Mouse (Mus musculus): ENCODE measurements around the gene Abcb7.

The Abcb7 gene

DNA sequence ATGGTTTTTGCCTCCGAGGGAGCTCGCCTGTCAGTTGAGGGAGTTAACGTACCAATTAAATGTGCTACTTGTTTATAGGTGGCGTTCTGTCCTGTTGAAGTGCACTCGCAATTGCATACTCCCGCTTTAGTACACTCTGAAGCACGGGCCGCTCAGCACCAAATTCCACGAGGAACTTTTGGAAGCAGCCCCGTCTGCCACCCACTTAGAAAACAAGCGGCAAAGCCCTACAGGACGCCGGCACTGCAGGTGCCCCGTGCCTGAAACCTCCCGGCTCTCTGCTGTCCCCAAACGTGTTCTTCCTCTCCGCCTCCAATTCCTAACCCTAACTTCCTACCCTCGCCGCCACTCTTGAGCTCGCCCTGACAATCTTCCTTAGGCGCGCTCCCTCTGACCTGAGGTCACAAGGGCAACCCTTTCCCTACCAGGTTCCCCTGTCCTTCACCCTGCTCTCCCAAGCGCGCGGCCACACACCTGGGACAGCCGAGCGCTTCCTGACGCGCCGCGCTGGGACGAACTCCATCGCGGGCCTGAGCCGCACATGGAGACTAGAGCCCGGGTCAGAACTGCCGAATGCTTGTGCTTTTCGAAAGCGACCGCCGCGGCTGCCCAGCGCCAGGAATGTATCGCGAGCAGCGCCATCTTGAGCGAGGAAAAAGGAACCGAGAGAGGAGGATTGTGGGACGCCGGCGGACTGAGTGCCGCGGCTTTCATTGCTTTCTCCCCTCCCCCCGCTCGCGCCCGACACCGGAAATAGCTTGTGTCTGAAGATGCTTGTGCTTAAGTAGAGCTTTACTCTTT is at the start of gene Abcb7:
Abcb7 (minus strand) TSS at position 674 of the 801 bp plus-strand sequence.
- DNase-seq: peak; percentile 92 to 94

DNA sequence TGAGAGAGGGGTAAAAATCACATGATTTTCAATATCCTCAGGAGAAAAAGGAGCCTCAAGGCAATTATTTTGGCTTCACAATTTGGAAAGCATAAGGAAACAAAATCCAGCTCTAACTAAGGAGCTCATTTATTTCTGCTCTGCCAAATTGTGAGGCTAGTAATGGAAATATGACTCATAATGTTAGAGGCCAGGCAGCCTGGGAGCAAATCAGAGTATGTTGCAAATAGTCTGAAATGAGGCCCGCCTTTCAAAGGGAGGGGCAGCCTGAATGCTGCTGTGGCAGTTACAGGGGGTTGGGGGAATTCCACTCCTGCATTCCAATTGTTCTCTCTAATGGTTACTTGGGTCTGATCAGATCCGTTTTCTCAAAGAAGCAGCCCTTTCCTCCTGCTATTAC is 48.1 kb upstream of the Abcb7 start:
- DNase-seq: peak; percentile 16 to 30

DNA sequence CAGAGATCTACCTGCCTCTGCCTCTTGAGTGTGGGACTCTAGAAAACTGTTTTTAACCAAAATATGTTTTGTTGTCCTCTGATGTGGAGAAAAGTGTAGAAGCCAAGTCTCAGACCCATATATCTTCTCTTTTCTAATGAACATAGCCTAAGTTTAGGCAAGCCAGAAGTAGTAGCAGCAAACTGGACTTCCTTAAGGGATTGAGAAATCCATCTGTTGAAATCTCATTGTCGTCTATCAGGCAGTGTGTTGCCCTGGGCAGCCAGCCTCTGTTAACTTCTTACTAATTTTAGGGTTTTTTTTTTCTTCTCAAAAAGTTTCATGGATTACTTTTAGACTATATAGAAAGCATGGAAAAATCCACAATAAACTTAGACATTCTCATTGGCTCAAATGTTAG is 38.8 kb upstream of the Abcb7 start:
- no peak for DNase-seq

DNA sequence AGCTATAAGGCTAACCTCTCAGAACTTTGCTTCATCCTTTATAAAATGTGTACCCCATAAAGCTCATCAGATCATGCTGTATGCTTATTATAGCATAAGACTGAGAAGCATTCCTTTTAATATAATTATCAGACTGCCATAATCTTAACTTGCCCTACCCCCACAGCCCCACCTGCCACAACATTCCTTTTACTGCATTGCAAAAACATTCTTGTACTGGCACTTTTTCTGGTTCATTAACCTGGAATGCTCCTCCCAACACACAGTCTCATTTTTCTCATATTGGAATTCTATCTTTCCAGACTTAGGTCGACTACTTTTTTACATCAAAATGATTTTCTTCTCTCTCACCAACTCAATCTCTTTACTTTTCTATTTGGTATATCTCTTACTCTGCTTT is 19.8 kb upstream of the Abcb7 start:
- DNase-seq: peak; percentile 15 to 39

DNA sequence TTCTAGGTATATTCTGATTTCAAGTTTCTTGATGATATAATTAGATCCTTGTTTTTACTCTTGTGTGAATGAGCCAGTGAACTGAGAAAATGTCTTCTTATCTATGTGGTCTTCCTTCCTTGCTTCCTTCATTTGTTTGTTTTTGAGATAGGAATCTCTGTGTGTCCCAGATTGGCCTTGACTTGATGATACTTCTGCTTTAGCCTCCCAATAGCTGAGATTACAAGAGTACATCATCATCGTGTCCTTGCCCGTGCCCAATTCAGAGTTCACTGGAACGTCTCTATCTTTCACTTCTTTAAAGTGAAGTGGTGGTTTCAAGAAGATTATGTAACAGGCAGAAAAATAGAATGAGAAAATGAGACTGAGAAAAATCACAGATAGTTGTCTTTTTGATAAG is 14.5 kb upstream of the Abcb7 start:
- no peak for DNase-seq

DNA sequence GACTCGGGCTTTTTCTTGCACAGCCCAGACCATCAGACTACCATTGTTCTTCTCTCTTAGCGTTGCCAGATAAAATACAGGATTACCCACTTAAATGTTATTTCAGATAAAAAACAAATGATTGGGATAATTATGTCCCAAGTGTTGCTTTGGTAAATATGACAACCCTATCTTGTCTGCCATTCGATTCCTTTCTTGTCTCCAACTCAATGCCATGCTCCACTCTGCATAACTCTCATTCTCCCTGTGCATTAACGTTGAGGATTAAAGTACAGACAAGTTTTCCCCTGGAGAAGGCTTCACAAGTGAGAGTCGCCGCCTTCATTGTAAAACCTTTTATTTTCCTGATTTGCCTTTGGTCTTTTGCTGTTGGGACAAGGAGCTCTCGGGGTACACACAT is 339 bp upstream of the Abcb7 start:
- peak in 1 of 2 experiments; percentile 1 for DNase-seq

DNA sequence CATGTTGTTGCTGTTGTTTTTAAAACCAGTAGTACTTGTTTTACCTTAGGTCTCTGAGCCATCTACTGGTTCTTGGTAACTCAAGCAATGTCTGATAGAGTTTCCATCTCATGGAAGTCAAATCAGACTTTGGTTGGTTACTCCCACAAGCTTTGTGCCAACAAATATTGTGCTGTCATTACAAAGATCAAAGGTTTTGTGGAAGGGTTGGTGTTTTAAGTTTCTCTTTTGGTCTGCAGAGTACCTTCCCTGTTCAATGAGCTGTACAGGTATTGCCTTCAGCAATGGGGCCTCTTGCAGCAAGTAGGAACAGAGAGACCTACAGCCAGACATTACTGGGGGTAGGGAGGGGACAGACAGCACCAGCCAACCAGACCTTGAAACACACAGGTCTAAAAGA is 5.5 kb downstream of the Abcb7 start:
- DNase-seq: no peak

DNA sequence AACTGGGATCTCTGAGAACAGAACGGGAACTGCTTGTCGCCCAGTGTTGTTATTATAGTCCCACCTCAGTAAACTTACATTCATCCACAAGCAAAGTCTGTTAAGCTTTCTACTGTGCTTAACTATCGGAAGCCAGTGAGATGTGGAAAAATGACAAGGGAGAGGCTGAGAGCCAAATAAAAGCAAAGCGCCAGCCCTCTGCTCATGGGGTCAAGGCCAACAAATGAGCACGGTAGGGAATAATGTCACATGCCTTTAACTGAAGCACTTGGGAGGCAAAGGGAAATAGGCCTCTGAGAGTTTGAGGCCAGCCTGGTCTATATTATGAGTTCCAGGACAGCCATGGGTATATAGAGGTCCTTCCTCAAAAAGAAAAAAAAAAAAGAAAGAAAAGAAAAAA is 11.2 kb downstream of the Abcb7 start:
- DNase-seq: peak in 1 of 2 experiments; percentile 1

DNA sequence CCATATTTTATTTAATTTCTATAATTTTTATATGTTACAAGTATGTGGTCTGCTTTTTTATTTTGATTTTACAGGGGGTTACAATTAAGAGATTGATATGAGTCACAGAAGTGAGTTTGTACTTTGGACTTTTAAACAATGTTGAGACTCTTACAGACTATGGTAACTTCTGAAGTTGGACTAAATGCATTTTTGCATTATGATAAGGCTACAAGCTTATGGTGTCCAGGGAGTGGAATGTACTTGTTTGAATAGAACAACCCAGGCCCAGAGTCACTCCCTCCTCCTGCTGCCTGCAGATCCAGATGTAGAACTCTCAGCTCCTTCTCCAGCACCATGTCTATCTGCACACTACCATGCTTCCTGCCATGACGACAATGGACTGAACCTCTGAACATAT is 12.5 kb downstream of the Abcb7 start:
- no peak for DNase-seq

DNA sequence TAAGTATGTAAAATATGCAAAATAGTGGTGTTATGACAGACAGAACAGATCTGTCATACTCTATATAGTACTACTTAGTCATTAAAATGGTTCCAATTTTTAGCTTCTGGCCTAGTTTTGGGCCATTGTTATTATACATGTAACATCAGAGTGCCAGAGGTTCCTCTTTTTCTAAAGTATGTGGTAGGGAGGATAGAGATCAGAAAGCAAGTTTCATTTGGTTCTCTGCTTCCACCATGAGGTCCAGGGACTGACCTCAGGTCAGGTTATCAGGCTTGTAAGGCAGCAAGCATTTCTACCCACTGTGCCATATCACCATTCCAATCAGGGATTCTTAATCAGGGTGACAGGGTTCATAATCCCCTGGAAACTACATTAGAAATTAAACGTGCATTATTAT is 16.1 kb downstream of the Abcb7 start:
- no peak for DNase-seq

DNA sequence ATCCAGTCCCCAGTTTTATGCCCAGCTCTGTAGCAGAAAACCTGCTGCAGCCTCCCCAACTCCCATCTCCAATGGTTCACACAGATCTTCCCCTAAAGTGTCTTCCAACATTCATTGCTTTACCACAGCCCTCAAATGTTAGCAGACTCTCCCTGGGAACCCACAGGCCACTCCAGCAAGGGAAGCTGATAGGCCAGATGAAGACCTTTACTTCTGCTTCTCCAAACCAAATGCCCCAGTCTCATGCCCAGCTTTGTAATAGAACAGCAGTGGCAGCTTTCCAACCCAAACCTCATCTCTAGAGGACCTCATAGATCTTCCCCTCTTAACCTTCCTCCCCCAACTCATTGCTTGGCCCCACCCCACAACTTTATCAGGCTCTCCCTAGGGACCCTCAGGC is 54.0 kb downstream of the Abcb7 start:
- DNase-seq: no peak

DNA sequence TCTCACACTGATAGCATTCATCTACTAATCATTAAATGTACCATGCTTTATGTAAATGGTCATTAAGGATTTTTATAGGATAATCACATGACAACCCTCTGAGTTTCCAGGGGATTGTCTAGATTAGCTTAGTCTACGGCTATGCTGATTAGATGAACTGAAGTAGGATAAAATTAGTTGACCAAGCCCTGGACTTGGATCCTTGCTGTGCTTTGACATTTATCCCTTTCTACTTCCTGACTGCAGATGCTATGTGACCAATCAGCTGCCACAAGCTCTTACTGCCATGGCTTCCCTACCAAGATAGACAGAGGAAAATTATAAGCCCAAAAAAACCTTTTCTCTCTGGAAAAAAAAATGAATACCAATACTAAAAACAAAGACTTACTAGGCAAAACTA is 57.8 kb downstream of the Abcb7 start:
- no peak for DNase-seq

DNA sequence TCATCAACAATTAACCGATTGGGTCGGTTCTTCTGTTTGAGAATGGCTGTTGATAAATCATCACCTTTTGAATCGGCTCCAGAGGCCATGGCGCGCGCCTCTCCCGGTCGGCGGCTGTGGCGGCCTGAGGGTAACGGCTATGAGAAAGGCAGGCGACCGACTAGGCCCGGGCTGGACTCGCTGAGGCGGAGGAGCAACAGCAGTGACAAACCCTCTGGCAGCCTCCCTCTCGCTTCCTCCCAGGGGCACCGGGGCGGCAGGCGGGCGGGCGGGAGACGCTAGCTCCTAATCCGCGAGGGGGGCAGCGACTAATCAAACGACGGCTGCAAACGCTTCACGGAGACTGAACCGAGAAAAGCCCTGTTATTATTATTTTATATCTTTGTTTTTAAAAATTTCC is 65.5 kb downstream of the Abcb7 start:
- DNase-seq: peak; percentile 26 to 45

DNA sequence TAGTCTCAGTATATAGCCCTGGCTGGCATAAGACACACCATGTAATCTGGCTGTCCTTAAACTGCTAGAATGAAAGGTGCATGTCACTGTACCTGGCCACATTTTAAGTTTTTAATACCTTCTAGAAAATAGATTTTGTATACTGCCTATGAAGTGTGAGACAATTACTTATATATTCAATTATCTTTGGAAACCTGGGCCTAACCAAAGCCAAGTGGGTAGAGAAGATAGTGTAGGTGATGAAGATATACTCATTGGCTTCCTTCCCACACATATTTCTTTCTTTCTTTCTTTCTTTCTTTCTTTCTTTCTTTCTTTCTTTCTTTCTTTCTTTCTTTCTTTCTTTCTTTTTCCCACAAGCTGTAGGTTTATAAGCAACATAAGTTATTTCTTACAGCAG is 121.9 kb downstream of the Abcb7 start:
- DNase-seq: no peak

DNA sequence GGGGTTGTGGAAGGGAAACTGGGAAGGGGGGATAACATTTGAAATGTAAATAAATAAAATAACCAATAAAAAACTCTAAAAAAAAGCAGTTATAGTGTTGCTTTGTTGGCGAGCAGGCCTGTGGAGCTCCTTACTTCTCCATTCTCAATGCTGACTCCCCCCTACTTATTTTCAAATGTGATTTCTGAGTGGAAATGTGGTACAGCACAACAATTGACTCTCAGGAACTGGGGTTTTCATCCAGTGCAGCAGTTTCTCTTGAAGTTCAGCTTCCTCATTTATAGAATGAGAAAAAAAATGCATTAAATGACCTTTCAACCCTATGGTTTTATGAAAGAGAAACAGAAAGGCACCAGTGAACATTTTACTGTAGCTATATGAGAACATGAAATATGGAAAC is 133.8 kb downstream of the Abcb7 start:
- DNase-seq: no peak

DNA sequence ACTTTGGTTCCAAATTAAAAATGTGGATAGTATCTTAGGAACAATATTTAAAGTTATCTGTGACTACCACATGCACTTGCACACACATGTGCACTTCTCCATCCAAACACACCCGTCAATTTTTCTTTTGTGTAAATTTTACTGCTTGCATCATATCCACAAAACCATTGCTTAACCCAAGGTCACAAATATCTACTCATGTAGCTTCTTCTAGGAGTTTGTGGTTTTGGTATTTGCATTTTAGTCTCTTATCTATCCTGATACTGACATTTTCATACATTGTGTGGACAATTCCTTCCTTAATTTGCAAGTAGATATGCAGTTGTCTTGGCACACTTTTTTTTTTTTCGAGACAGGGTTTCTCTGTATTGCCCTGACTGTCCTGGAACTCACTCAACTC is 149.3 kb downstream of the Abcb7 start:
- DNase-seq: no peak

DNA sequence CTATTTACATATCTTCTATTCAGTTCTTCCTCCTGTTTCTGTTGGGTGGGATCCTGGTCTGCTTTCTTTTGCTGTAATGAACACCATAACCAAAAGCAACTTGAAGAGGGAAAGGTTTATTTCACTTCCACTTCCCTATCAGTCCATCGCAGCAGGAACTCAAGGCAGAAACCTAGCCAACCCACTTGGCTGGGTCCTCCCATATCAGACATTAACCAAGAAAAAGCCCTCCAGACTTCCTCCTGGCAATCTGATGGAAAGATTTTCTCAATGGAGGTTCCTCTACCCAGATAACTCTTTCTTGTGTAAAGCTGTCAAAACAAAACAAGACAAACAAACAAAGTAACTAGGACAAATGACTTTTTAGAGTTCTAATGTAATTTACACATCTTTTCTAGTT is 151.2 kb downstream of the Abcb7 start:
- DNase-seq: no peak

DNA sequence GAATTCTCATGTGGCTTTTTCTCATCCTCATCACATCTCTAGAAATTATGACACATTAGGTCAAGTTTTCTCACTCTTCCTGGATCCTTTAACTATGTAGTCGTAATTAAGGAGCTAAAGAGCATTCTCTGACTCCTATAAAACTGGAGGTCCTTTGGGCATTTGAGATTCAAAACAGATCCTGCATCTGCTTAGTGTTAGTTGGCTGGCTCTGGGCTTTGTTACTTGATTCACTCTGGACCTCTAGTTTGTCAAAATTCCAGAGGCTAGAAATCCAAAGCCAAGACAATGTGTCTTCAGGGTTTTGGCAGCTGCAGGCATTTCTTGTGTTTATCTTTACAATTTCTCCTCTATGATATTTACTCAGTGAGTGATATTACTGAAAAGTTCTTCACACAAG is 157.1 kb downstream of the Abcb7 start:
- DNase-seq: no peak
